Mouse (Mus musculus): ENCODE data around the gene Ppp2r5a.

Ppp2r5a gene

GRCm38 (mm10) chr1:191418936-191419335, 15.9 kb upstream of the Ppp2r5a start:
- no peak for DNase-seq (ENCODE audit: low read depth)

GRCm38 (mm10) chr1:191417111-191417510, 14.0 kb upstream of the Ppp2r5a start:
- DNase-seq (ENCODE audit: low read depth), result peak; percentile 18

- no peak for DNase-seq (ENCODE audit: low read depth)
Observed at GRCm38 (mm10) chr1:191416611-191417010, 13.5 kb upstream of the Ppp2r5a start.

- DNase-seq (ENCODE audit: low read depth), result peak; percentile 14
Observed at GRCm38 (mm10) chr1:191414432-191414831, 11.4 kb upstream of the Ppp2r5a start.

- no peak for DNase-seq (ENCODE audit: low read depth)
Observed at GRCm38 (mm10) chr1:191413691-191414415, 10.8 kb upstream of the Ppp2r5a start.

- no peak for DNase-seq (ENCODE audit: low read depth)
Observed at GRCm38 (mm10) chr1:191410294-191411036, 7.4 kb upstream of the Ppp2r5a start.

GRCm38 (mm10) chr1:191407246-191407645, 4.2 kb upstream of the Ppp2r5a start:
- DNase-seq (ENCODE audit: low read depth), result no peak

- DNase-seq (ENCODE audit: low read depth), result no peak
Observed at GRCm38 (mm10) chr1:191406516-191406915, 3.4 kb upstream of the Ppp2r5a start.

- no peak for DNase-seq (ENCODE audit: low read depth)
Observed at GRCm38 (mm10) chr1:191404721-191405329, 1.8 kb upstream of the Ppp2r5a start.

- no peak for DNase-seq (ENCODE audit: low read depth)
Observed at GRCm38 (mm10) chr1:191404301-191404700, 1.2 kb upstream of the Ppp2r5a start.

GRCm38 (mm10) chr1:191402506-191402905, 566 bp downstream of the Ppp2r5a start:
- DNase-seq (ENCODE audit: low read depth), result no peak

- DNase-seq (ENCODE audit: low read depth), result peak; percentile 100
Observed at GRCm38 (mm10) chr1:191396897-191397849, 5.9 kb downstream of the Ppp2r5a start.

- peak; percentile 82 for DNase-seq (ENCODE audit: low read depth)
Observed at GRCm38 (mm10) chr1:191396446-191396845, 6.6 kb downstream of the Ppp2r5a start.

GRCm38 (mm10) chr1:191395871-191396433, 7.1 kb downstream of the Ppp2r5a start:
- peak; percentile 58 for DNase-seq (ENCODE audit: low read depth)

GRCm38 (mm10) chr1:191395200-191395599, 7.9 kb downstream of the Ppp2r5a start:
- peak; percentile 72 for DNase-seq (ENCODE audit: low read depth)

GRCm38 (mm10) chr1:191394126-191394525, 8.9 kb downstream of the Ppp2r5a start:
- peak; percentile 58 for DNase-seq (ENCODE audit: low read depth)

GRCm38 (mm10) chr1:191393536-191393935, 9.5 kb downstream of the Ppp2r5a start:
- DNase-seq (ENCODE audit: low read depth), result no peak

- DNase-seq (ENCODE audit: low read depth), result peak; percentile 80
Observed at GRCm38 (mm10) chr1:191391311-191391710, 11.8 kb downstream of the Ppp2r5a start.

- DNase-seq (ENCODE audit: low read depth), result no peak
Observed at GRCm38 (mm10) chr1:191384786-191385430, 18.2 kb downstream of the Ppp2r5a start.

- DNase-seq (ENCODE audit: low read depth), result no peak
Observed at GRCm38 (mm10) chr1:191381955-191382736, 20.9 kb downstream of the Ppp2r5a start.

Data from NIH3T3 (cell line).